Mouse (Mus musculus) megakaryocyte, embryonic 14.5 days (primary cell): Measurements from ENCODE around the gene Ap3b1.

Source experiments
- FLI1 ChIP-seq: IDR thresholded peaks from 2 replicates; pipeline ENCODE4 v1.6.1; 2012; ENCODE audit warnings: low read length, inconsistent platforms, mixed read lengths
- GATA1 ChIP-seq: IDR thresholded peaks from 3 replicates; pipeline ENCODE4 v1.6.1; 2012; ENCODE audit warnings: mixed read lengths, low read length, inconsistent platforms, borderline replicate concordance

GRCm38 (mm10) chr13:94542061-94542460 is 183.3 kb downstream of the Ap3b1 start:
- TF ChIP-seq GATA1 (no peak), FLI1 (no peak)
